Mouse (Mus musculus) liver, embryonic 14.5 days (tissue): ENCODE results near the gene Dkk3. TPM values are rescaled to one million over a fixed set of nuclear protein-coding genes. Genes with fewer than 3 reads are reported as not detected.

Source experiments
- ATAC-seq: fragments of 200-750 bp; cut with Nextera tagmentation; 2 replicates; pipeline ENCODE4 v1.8.0; 2017; ENCODE audit warnings: moderate number of reproducible peaks, mild to moderate bottlenecking, moderate library complexity; ENCODE audit not compliant: insufficient read depth
- DNase-seq, 3 experiments: peaks; one replicate each; pipeline ENCODE4 v3.0.0-alpha.2; 2012 to 2013; ENCODE audit warnings: low read depth in 3 of 3, low spot score in 3 of 3
- H3K27ac ChIP-seq: fragments of 300-500 bp; sonication (generic); 2 replicates; pipeline ENCODE4 v1.5.1; 2014; ENCODE audit warnings: moderate library complexity, mild to moderate bottlenecking, control low read depth, inconsistent platforms
- H3K27me3 ChIP-seq: fragments of 300-500 bp; sonication (generic); 2 replicates; pipeline ENCODE4 v1.6.1; 2014; ENCODE audit warnings: mild to moderate bottlenecking, low read length, moderate library complexity; ENCODE audit not compliant: control insufficient read depth, insufficient read depth
- H3K36me3 ChIP-seq: fragments of 300-500 bp; sonication (generic); replicated peaks from 2 replicates; pipeline ENCODE4 v1.6.1; 2014; ENCODE audit warnings: low read depth; ENCODE audit not compliant: control insufficient read depth, insufficient read depth
- H3K4me1 ChIP-seq, 2 experiments: fragments of 200-500 bp in 1 of 2; fragments of 300-500 bp in 1 of 2; sonication (generic) in 1 of 2; replicated peaks; 2 replicates each; pipeline ENCODE4 v1.6.1; 2012 to 2014; ENCODE audit warnings: antibody characterized with exemption in 1 of 2, inconsistent platforms in 1 of 2, low read length in 1 of 2; ENCODE audit not compliant: control insufficient read depth in 2 of 2, insufficient read depth in 2 of 2
- H3K4me2 ChIP-seq: fragments of 300-500 bp; sonication (generic); 2 replicates; pipeline ENCODE4 v1.6.1; 2014; ENCODE audit warnings: low read depth, mild to moderate bottlenecking, control low read depth, moderate library complexity
- H3K4me3 ChIP-seq, 2 experiments: fragments of 200-500 bp in 1 of 2; fragments of 300-500 bp in 1 of 2; sonication (generic) in 1 of 2; 2 replicates each; pipeline ENCODE4 v1.5.1; 2012 to 2014; ENCODE audit warnings: low read depth in 2 of 2, low read length in 2 of 2, mild to moderate bottlenecking in 2 of 2, control low read depth in 1 of 2, inconsistent platforms in 1 of 2, moderate library complexity in 1 of 2; ENCODE audit not compliant: insufficient read depth in 1 of 2
- H3K9ac ChIP-seq: fragments of 300-500 bp; sonication (generic); replicated peaks from 2 replicates; pipeline ENCODE4 v1.6.1; 2014; ENCODE audit warnings: mild to moderate bottlenecking, control low read depth, moderate library complexity
- H3K9me3 ChIP-seq: fragments of 300-500 bp; sonication (generic); 2 replicates; pipeline ENCODE4 v1.6.1; 2016; ENCODE audit warnings: low read length, mixed read lengths; ENCODE audit not compliant: control insufficient read depth
- CTCF ChIP-seq: IDR thresholded peaks from 2 replicates; pipeline ENCODE4 v1.5.1; 2016; ENCODE audit warnings: antibody characterized with exemption, low read depth, control low read depth
- EP300 ChIP-seq: IDR thresholded peaks from 2 replicates; pipeline ENCODE4 v1.6.1; 2016; ENCODE audit warnings: antibody characterized with exemption, low read depth
- WGBS: fragments of 180-500 bp; shearing (Covaris S2); extraction: QIAGEN DNeasy Blood & Tissue Kit; methylation state at CpG from one replicate; pipeline ENCODE4 v1.1.7; 2014; ENCODE audit not compliant: insufficient replicate concordance; 5-methylcytosine and 5-hydroxymethylcytosine counted together
- polyA plus RNA-seq, 2 experiments: library from polyadenylated mRNA; depleted of rRNA in 1 of 2; stranded (reverse) in 1 of 2; unstranded in 1 of 2; fragments of >200 nt; fragmentation: Nextera tagmentation in 1 of 2; extraction: Ambion mirVana in 1 of 2; gene quantifications; 2 replicates each; pipeline versions ENCODE4 v1.2.1 to v1.2.3; 2012 to 2014

Gene Dkk3
- polyA plus RNA-seq, 2 experiments = 1.5 to 2.4 TPM

DNA sequence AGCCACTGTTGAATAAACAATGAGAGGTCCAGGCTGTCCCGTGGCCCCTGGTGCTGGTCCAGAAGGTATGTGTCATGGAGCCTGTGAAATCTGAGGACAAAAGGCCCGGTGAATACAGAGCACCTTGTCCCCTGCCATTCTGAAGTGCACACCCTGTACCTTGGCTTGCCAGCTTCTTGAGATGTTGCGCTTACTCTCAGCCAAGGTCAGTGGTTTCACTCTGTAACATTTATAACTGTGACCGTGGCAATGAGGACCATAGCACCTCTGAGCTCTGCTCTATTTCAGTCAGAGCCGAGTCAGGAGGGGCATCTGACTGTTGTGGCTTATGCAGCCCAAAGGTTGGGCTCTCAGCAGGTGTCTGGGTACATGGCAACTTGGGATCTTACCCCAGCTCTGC lies 35.4 kb upstream of the Dkk3 start:
- H3K36me3 ChIP-seq = no peaks in the 10 kb centered on the region
- no peaks in the 10 kb centered on the region for H3K9me3 ChIP-seq
- no peak overlapping the region for H3K4me2 ChIP-seq
- TF ChIP-seq EP300 = no peak
- TF ChIP-seq CTCF = no peak
- H3K4me3 ChIP-seq = no peak overlapping the region
- ATAC-seq (no peak), DNase-seq (no peak)
- H3K9ac ChIP-seq = no peak overlapping the region
- H3K27ac ChIP-seq = no peak overlapping the region
- 56% methylated on average over 5 of the region's 5 CpGs for WGBS
- H3K4me1 ChIP-seq = 0 out of 4 replicates have a peak, but pooled peaks cover 0 to 2% of the 10 kb centered on the region in 2 experiments
- H3K27me3 ChIP-seq = no peaks in the 10 kb centered on the region

- H3K36me3 ChIP-seq = no peaks in the 10 kb centered on the region
- H3K4me1 ChIP-seq = 0 out of 4 replicates have a peak, but pooled peaks cover 0 to 2% of the 10 kb centered on the region in 2 experiments
- H3K4me3 ChIP-seq = no peak overlapping the region
- no peak for TF ChIP-seq EP300
- no peak for TF ChIP-seq CTCF
- no peak overlapping the region for H3K9ac ChIP-seq
- H3K4me2 ChIP-seq = no peak overlapping the region
- no peaks in the 10 kb centered on the region for H3K9me3 ChIP-seq
- no peaks in the 10 kb centered on the region for H3K27me3 ChIP-seq
- 67% methylated on average over 5 of the region's 5 CpGs for WGBS
- DNase-seq (no peak), ATAC-seq (no peak)
- no peak overlapping the region for H3K27ac ChIP-seq
Observed at GRCm38 (mm10) chr7:112192778-112193177, 33.9 kb upstream of the Dkk3 start.

DNA sequence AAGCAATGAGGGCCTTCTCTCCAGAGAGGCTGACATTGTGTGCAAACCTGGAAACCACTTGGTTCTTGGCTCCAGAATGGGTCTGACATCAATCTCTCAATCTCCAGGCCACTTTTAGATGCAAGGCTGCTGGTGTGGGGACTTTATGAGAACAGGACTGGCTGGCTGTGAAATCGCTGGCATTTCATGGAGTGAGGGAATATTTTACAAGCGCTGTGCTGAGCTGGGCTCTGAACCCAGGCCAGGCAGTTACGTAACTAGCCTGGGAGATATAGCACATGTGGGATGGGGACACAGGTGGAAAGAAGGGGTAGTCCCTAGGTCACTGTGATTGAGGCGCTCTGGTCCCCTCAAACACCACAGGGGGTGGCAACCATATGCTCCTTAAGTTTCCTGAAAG lies 33.4 kb upstream of the Dkk3 start:
- DNase-seq = no peak
- ATAC-seq = no peak
- no peak overlapping the region for H3K9ac ChIP-seq
- no peak overlapping the region for H3K4me3 ChIP-seq
- TF ChIP-seq CTCF = no peak
- TF ChIP-seq EP300 = no peak
- H3K9me3 ChIP-seq = no peaks in the 10 kb centered on the region
- no peaks in the 10 kb centered on the region for H3K27me3 ChIP-seq
- H3K4me2 ChIP-seq = no peak overlapping the region
- no peaks in the 10 kb centered on the region for H3K36me3 ChIP-seq
- H3K4me1 ChIP-seq = 0 out of 4 replicates have a peak, but pooled peaks cover 0 to 2% of the 10 kb centered on the region in 2 experiments
- no peak overlapping the region for H3K27ac ChIP-seq
- WGBS = 65% methylated on average over 4 of the region's 4 CpGs

GRCm38 (mm10) chr7:112187536-112188459 lies 28.9 kb upstream of the Dkk3 start:
- 48% methylated on average over 13 of the region's 13 CpGs for WGBS
- Histone ChIP-seq H3K4me2 (no peak overlapping the region), H3K4me3 (no peak overlapping the region), H3K9me3 (no peaks in the 10 kb centered on the region), H3K27ac (no peak overlapping the region), H3K27me3 (no peaks in the 10 kb centered on the region), H3K36me3 (no peaks in the 10 kb centered on the region), H3K4me1 (peaks cover 0 to 4% of the 10 kb centered on the region in 2 experiments; a peak in 1 of 4 replicates), H3K9ac (no peak overlapping the region)
- no peak for TF ChIP-seq EP300
- TF ChIP-seq CTCF = no peak
- DNase-seq (no peak), ATAC-seq (no peak)

DNA sequence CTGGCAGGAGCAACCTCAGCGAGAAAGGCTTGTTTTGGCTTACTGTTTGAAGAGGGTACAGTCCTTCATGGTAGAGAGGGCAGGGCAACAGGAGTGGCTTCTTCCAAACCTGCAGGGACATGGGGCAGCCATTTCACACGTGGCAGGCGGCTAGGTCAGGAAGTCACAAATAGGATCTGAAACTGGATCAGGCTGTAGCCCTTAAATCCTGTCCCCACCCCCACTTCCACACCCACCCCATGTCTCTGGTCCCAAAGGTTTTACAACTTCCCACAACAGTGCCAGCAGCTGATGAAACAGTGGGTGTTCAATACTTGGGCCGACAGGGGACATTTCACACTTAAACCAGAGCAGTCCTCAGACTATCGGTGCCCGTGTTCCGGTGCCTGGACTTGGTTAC lies 28.0 kb upstream of the Dkk3 start:
- DNase-seq = no peak
- TF ChIP-seq CTCF (no peak), EP300 (no peak)
- WGBS = 70% methylated on average over 7 of the region's 7 CpGs

More for the DNA sequence above, 28.0 kb upstream of the Dkk3 start:
- Histone ChIP-seq H3K9me3 (no peaks in the 10 kb centered on the region), H3K4me3 (no peak overlapping the region), H3K27ac (no peak overlapping the region), H3K27me3 (no peaks in the 10 kb centered on the region), H3K4me1 (peaks cover 0 to 2% of the 10 kb centered on the region in 2 experiments; a peak in 1 of 4 replicates), H3K36me3 (no peaks in the 10 kb centered on the region), H3K4me2 (no peak overlapping the region), H3K9ac (no peak overlapping the region)
- ATAC-seq = no peak
